Comparison of ENCODE assay signal across 10 mouse cellular contexts in the genomic region with DNA sequence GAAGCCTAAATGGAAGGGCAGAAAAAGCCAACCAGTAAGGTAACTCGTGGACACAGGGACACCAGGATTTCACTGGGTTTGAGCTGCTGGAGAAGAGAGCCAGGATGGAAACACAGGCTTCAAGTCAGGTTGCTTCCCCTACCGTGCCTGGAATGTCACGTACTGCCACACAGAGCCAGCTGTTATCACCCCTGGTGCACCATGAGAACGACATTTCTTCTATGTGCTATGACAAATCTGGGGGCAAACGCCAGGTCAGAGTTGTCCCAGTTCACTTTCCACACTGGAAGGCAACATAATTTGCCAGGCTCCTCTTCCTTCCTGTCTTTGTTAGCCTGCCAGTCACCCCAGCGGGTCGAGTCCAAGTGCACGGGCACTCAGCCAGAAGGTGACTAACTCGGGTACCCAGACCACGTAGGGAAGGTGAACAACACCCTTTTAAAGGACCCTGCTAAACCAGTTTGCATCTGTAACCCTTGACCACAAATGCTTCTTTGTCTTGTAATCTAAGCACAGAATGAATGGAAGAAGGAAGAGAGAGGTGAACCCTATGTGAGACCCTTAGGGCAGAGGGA. TPM values are rescaled to one million over a fixed set of nuclear protein-coding genes. Genes with fewer than 3 reads are reported as not detected.
DNase-seq lines count a peak whose midpoint lies in the region; ATAC-seq lines count a peak whose summit lies in the region.
"Had no signal": no experiment of that assay in that cellular context is flagged by ENCODE, and none has a peak within 500 bp of the region (broad histone marks: within the 10 kb centered on the region; RNA-seq: fewer than 3 reads in every experiment).

No protein-coding gene starts in this region.

- H3K27ac ChIP-seq in midbrain, embryonic 10.5 days (replicated peaks), result no peak overlapping the region
- H3K27ac ChIP-seq: liver, embryonic 14.5 days had no signal

- no peak overlapping the region for H3K4me3 ChIP-seq in midbrain, embryonic 10.5 days

- peak; percentile 29 for DNase-seq in ovary, postnatal 14 days (ENCODE audit: low spot score)
- no peak for DNase-seq in ovary, adult 18-20 months (ENCODE audit: low spot score)
- peak; percentile 20 for DNase-seq in heart, postnatal 25 days (ENCODE audit: low spot score)
- peak; percentile 88 to 93 for DNase-seq in lung, adult 18-20 months
- peak; percentile 75 to 83 for DNase-seq in urinary bladder, postnatal 36 days (ENCODE audit: low spot score in 2 of 2)
- no peak for DNase-seq in layer of hippocampus, postnatal 25 days (ENCODE audit: extremely low spot score in 1 of 2, low spot score in 1 of 2)
- DNase-seq in midbrain, embryonic 10.5 days (ENCODE audit: low spot score), result no peak

- peaks cover 10% of the 10 kb centered on the region; the same call in 1 of the 2 replicates for H3K9me3 ChIP-seq in midbrain, embryonic 10.5 days (replicated peaks)

- 81% methylated on average over 10 of the region's 10 CpGs for WGBS in midbrain, embryonic 10.5 days

- no peaks in the 10 kb centered on the region for H3K4me1 ChIP-seq in midbrain, embryonic 10.5 days

- no peaks in the 10 kb centered on the region for H3K27me3 ChIP-seq in midbrain, embryonic 10.5 days (ENCODE audit: low read depth, poor library complexity, severe bottlenecking)

- ATAC-seq in megakaryocyte-erythroid progenitor cell, adult 5-6 weeks (replicated peaks; ENCODE audit: low FRiP score, low TSS enrichment, poor library complexity, severe bottlenecking), result no peak

- H3K36me3 ChIP-seq in midbrain, embryonic 10.5 days, result no peaks in the 10 kb centered on the region

- intact Hi-C loops in heart, postnatal 25 days (cut with DNase I), result no loop called here

RNA-seq across cellular contexts. Expression of a gene that starts 13.0 kb away (rescaled TPM):
- total RNA-seq in heart, postnatal 25 days (2021), result 10 to 100 TPM; 21.9 to 27.6 TPM
- total RNA-seq in layer of hippocampus, postnatal 25 days (2021), result 10 to 100 TPM; 30.1 to 34.3 TPM
- 13.2 and 16.2 TPM in 2 replicates for polyA plus RNA-seq in midbrain, embryonic 10.5 days (2016; fragmentation: Nextera tagmentation; extraction: Ambion mirVana)
- 1.9 and 4.1 TPM in 2 replicates for total RNA-seq in megakaryocyte-erythroid progenitor cell, adult 5-6 weeks (2014; fragmentation: Nextera tagmentation)
- 1.0 and 5.1 TPM in 2 replicates for total RNA-seq in megakaryocyte-erythroid progenitor cell, adult 5-6 weeks (2017)

RNA-seq across cellular contexts. Expression of a gene that starts 53.9 kb away (rescaled TPM):
- not detected for total RNA-seq in heart, postnatal 25 days (2021)
- total RNA-seq in layer of hippocampus, postnatal 25 days (2021), result not detected
- polyA plus RNA-seq in midbrain, embryonic 10.5 days (2016; fragmentation: Nextera tagmentation; extraction: Ambion mirVana), result not detected in 2 replicates
- total RNA-seq in megakaryocyte-erythroid progenitor cell, adult 5-6 weeks (2014; fragmentation: Nextera tagmentation), result not detected in 2 replicates
- total RNA-seq in megakaryocyte-erythroid progenitor cell, adult 5-6 weeks (2017), result not detected in 2 replicates
- polyA plus RNA-seq: liver, embryonic 14.5 days; neural tube, embryonic 14.5 days had no signal

Comparison
In these comparisons a context has a peak if more than half of its experiments do, and no peak if none do; other contexts are left out.
1. DNase-seq: peak in ovary, postnatal 14 days (single experiment), heart, postnatal 25 days (single experiment), lung, adult 18-20 months (2 of 2) and urinary bladder, postnatal 36 days (2 of 2); none in ovary, adult 18-20 months (single experiment), layer of hippocampus, postnatal 25 days (0 of 2) and midbrain, embryonic 10.5 days (single experiment).